Mouse (Mus musculus): Measurements from ENCODE around the gene Mdga1. TPM values are rescaled to one million over a fixed set of nuclear protein-coding genes. Genes with fewer than 3 reads are reported as not detected.

Mdga1 gene
- total RNA-seq, 2 experiments from 2014 or later: 39.4 to 42.1 TPM

- no peak for DNase-seq (ENCODE audit: low spot score in 2 of 2)
- intact Hi-C loops (cut with DNase I): loop anchor here (10.0 kb wide), 2 partner anchors 210 to 690 kb away; no protein-coding TSS in a partner anchor
These were observed 74.9 kb downstream of the Mdga1 start for GRCm38 (mm10) chr17:29894965-29895364.

- intact Hi-C loops (cut with DNase I): loop anchor here (10.0 kb wide), 2 partner anchors 214 to 694 kb away; no protein-coding TSS in a partner anchor
- no peak for DNase-seq (ENCODE audit: low spot score in 2 of 2)
These were observed 79.3 kb downstream of the Mdga1 start for GRCm38 (mm10) chr17:29890451-29891110.

- intact Hi-C loops (cut with DNase I): loop anchor here (5.0 kb wide), 1 partner anchor 568 kb away; no protein-coding TSS in a partner anchor
- peak in 1 of 2 experiments; percentile 47 for DNase-seq (ENCODE audit: low spot score in 2 of 2)
These were observed 80.6 kb downstream of the Mdga1 start for GRCm38 (mm10) chr17:29888981-29889980.

- peak; percentile 35 to 75 for DNase-seq (ENCODE audit: low spot score in 2 of 2)
- intact Hi-C loops (cut with DNase I): loop anchor here (5.0 kb wide), 1 partner anchor 569 kb away; no protein-coding TSS in a partner anchor
These were observed 81.7 kb downstream of the Mdga1 start for GRCm38 (mm10) chr17:29887881-29888826.

- DNase-seq (ENCODE audit: low spot score in 2 of 2): peak in 1 of 2 experiments; percentile 18
- intact Hi-C loops (cut with DNase I): loop anchor here (5.0 kb wide), 1 partner anchor 570 kb away; no protein-coding TSS in a partner anchor
These were observed 82.5 kb downstream of the Mdga1 start for GRCm38 (mm10) chr17:29887271-29887880.

- DNase-seq (ENCODE audit: low spot score in 2 of 2): peak in 1 of 2 experiments; percentile 30
- intact Hi-C loops (cut with DNase I): loop anchor here (5.0 kb wide), 1 partner anchor 571 kb away; no protein-coding TSS in a partner anchor
These were observed 83.1 kb downstream of the Mdga1 start for GRCm38 (mm10) chr17:29886655-29887251.

GRCm38 (mm10) chr17:29886061-29886460, 83.8 kb downstream of the Mdga1 start:
- peak; percentile 44 to 47 for DNase-seq (ENCODE audit: low spot score in 2 of 2)
- intact Hi-C loops (cut with DNase I): loop anchor here (5.0 kb wide), 1 partner anchor 571 kb away; no protein-coding TSS in a partner anchor

GRCm38 (mm10) chr17:29884596-29884995, 85.3 kb downstream of the Mdga1 start:
- no peak for DNase-seq (ENCODE audit: low spot score in 2 of 2)
- intact Hi-C loops (cut with DNase I): loop anchor here (5.0 kb wide), 1 partner anchor 282 kb away; no protein-coding TSS in a partner anchor

- DNase-seq (ENCODE audit: low spot score in 2 of 2): no peak
- intact Hi-C loops (cut with DNase I): loop anchor here (1.0 to 5.0 kb wide), 3 partner anchors 87 to 281 kb away; no protein-coding TSS in a partner anchor
These were observed 86.5 kb downstream of the Mdga1 start for GRCm38 (mm10) chr17:29883351-29883750.

GRCm38 (mm10) chr17:29882885-29883284, 87.0 kb downstream of the Mdga1 start:
- peak in 1 of 2 experiments; percentile 76 for DNase-seq (ENCODE audit: low spot score in 2 of 2)
- intact Hi-C loops (cut with DNase I): loop anchor here (1.0 to 5.0 kb wide), 3 partner anchors 87 to 281 kb away; no protein-coding TSS in a partner anchor

GRCm38 (mm10) chr17:29880251-29880650, 89.6 kb downstream of the Mdga1 start:
- intact Hi-C loops (cut with DNase I): loop anchor here (5.0 kb wide), 1 partner anchor 278 kb away; no protein-coding TSS in a partner anchor
- DNase-seq (ENCODE audit: low spot score in 2 of 2): no peak

- DNase-seq (ENCODE audit: low spot score in 2 of 2): no peak
- intact Hi-C loops (cut with DNase I): no loop called here
These were observed 90.9 kb downstream of the Mdga1 start for GRCm38 (mm10) chr17:29878990-29879389.

GRCm38 (mm10) chr17:29874082-29874679, 95.7 kb downstream of the Mdga1 start:
- DNase-seq (ENCODE audit: low spot score in 2 of 2): no peak
- intact Hi-C loops (cut with DNase I): no loop called here

GRCm38 (mm10) chr17:29873580-29874015, 96.3 kb downstream of the Mdga1 start:
- peak; percentile 75 to 89 for DNase-seq (ENCODE audit: low spot score in 2 of 2)
- intact Hi-C loops (cut with DNase I): no loop called here

- DNase-seq (ENCODE audit: low spot score in 2 of 2): no peak
- intact Hi-C loops (cut with DNase I): no loop called here
These were observed 99.6 kb downstream of the Mdga1 start for GRCm38 (mm10) chr17:29870316-29870715.

- intact Hi-C loops (cut with DNase I): no loop called here
These were observed 104.0 kb downstream of the Mdga1 start for GRCm38 (mm10) chr17:29865914-29866313.

GRCm38 (mm10) chr17:29864440-29864839, 105.4 kb downstream of the Mdga1 start:
- intact Hi-C loops (cut with DNase I): no loop called here
- no peak for DNase-seq (ENCODE audit: low spot score in 2 of 2)

More at GRCm38 (mm10) chr17:29865914-29866313, 104.0 kb downstream of the Mdga1 start:
- no peak for DNase-seq (ENCODE audit: low spot score in 2 of 2)
